Mouse (Mus musculus) neural tube, embryonic 15.5 days (tissue): ENCODE data around the gene Atp1a4. TPM values are rescaled to one million over a fixed set of nuclear protein-coding genes. Genes with fewer than 3 reads are reported as not detected.

ENCODE experiments used
- ATAC-seq: fragments of 200-750 bp; cut with Nextera tagmentation; 2 replicates; pipeline ENCODE4 v1.8.0; 2017; ENCODE audit warnings: mild to moderate bottlenecking, moderate TSS enrichment, moderate library complexity; ENCODE audit not compliant: low FRiP score
- H3K27ac ChIP-seq: fragments of 300-500 bp; sonication (generic); replicated peaks from 2 replicates; pipeline ENCODE4 v1.5.1; 2015; ENCODE audit warnings: mild to moderate bottlenecking, inconsistent platforms
- H3K27me3 ChIP-seq: fragments of 300-500 bp; sonication (generic); replicated peaks from 2 replicates; pipeline ENCODE4 v1.6.1; 2015; ENCODE audit warnings: inconsistent platforms
- H3K36me3 ChIP-seq: fragments of 300-500 bp; sonication (generic); 2 replicates; pipeline ENCODE4 v1.6.1; 2015; ENCODE audit warnings: inconsistent platforms
- H3K4me1 ChIP-seq: fragments of 300-500 bp; sonication (generic); 2 replicates; pipeline ENCODE4 v1.6.1; 2015; ENCODE audit warnings: inconsistent platforms
- H3K4me2 ChIP-seq: fragments of 300-500 bp; sonication (generic); 2 replicates; pipeline ENCODE4 v1.6.1; 2015; ENCODE audit warnings: inconsistent platforms, mild to moderate bottlenecking, moderate library complexity
- H3K4me3 ChIP-seq: fragments of 300-500 bp; sonication (generic); replicated peaks from 2 replicates; pipeline ENCODE4 v1.5.1; 2015; ENCODE audit warnings: mild to moderate bottlenecking, inconsistent platforms
- H3K9ac ChIP-seq: fragments of 300-500 bp; sonication (generic); replicated peaks from 2 replicates; pipeline ENCODE4 v1.6.1; 2015; ENCODE audit warnings: mild to moderate bottlenecking, inconsistent platforms
- H3K9me3 ChIP-seq: fragments of 300-500 bp; sonication (generic); replicated peaks from 2 replicates; pipeline ENCODE4 v1.6.1; 2016; ENCODE audit warnings: inconsistent platforms
- WGBS: fragments of 180-500 bp; shearing (Covaris S2); methylation state at CpG from one replicate; pipeline ENCODE4 v1.1.7; 2015; ENCODE audit warnings: mixed read lengths; 5-methylcytosine and 5-hydroxymethylcytosine counted together
- polyA plus RNA-seq: library from polyadenylated mRNA; unstranded; fragments of >200 nt; fragmentation: Nextera tagmentation; extraction: Ambion mirVana; gene quantifications from 2 replicates; pipeline ENCODE4 v1.2.1, GENCODE M21; 2015

The Atp1a4 gene
- polyA plus RNA-seq, 1 experiment from 2014 or later = not detected

GRCm38 (mm10) chr1:172279768-172280509 lies 21.7 kb upstream of the Atp1a4 start:
- Histone ChIP-seq H3K27me3 (no peaks in the 10 kb centered on the region), H3K4me1 (peaks cover 8% of the 10 kb centered on the region; the same call in 1 of the 2 replicates), H3K27ac (no peak overlapping the region), H3K9ac (no peak overlapping the region), H3K4me2 (no peak overlapping the region), H3K4me3 (no peak overlapping the region), H3K9me3 (no peaks in the 10 kb centered on the region), H3K36me3 (no peaks in the 10 kb centered on the region)
- ATAC-seq = 0 out of 2 replicates have a peak, but pooled peaks have one; percentile 18
- WGBS = 81% methylated on average over 16 of the region's 16 CpGs

- peaks cover 8% of the 10 kb centered on the region; the same call in 1 of the 2 replicates for H3K4me1 ChIP-seq
- no peak overlapping the region for H3K4me3 ChIP-seq
- no peak overlapping the region for H3K9ac ChIP-seq
- WGBS = 93% methylated on average over 13 of the region's 13 CpGs
- no peak overlapping the region for H3K4me2 ChIP-seq
- H3K9me3 ChIP-seq = no peaks in the 10 kb centered on the region
- H3K27ac ChIP-seq = no peak overlapping the region
- no peaks in the 10 kb centered on the region for H3K27me3 ChIP-seq
- no peaks in the 10 kb centered on the region for H3K36me3 ChIP-seq
- ATAC-seq = no peak
Measured at GRCm38 (mm10) chr1:172278328-172278727, 20.1 kb upstream of the Atp1a4 start.

GRCm38 (mm10) chr1:172277172-172277571 lies 19.0 kb upstream of the Atp1a4 start:
- 84% methylated on average over 3 of the region's 3 CpGs for WGBS
- Histone ChIP-seq H3K36me3 (no peaks in the 10 kb centered on the region), H3K9me3 (no peaks in the 10 kb centered on the region)

GRCm38 (mm10) chr1:172274547-172274946 lies 16.3 kb upstream of the Atp1a4 start:
- 74% methylated on average over 5 of the region's 5 CpGs for WGBS
- Histone ChIP-seq H3K4me1 (peaks cover 5% of the 10 kb centered on the region; the same call in 1 of the 2 replicates), H3K9ac (no peak overlapping the region), H3K9me3 (no peaks in the 10 kb centered on the region), H3K36me3 (no peaks in the 10 kb centered on the region), H3K4me3 (no peak overlapping the region), H3K27me3 (no peaks in the 10 kb centered on the region), H3K27ac (no peak overlapping the region), H3K4me2 (no peak overlapping the region)
- ATAC-seq = no peak

More at GRCm38 (mm10) chr1:172277172-172277571, 19.0 kb upstream of the Atp1a4 start:
- peaks cover 8% of the 10 kb centered on the region; the same call in 1 of the 2 replicates for H3K4me1 ChIP-seq
- no peaks in the 10 kb centered on the region for H3K27me3 ChIP-seq
- no peak overlapping the region for H3K4me2 ChIP-seq
- no peak overlapping the region for H3K27ac ChIP-seq
- no peak overlapping the region for H3K4me3 ChIP-seq
- H3K9ac ChIP-seq = no peak overlapping the region
- no peak for ATAC-seq

- no peaks in the 10 kb centered on the region for H3K27me3 ChIP-seq
- no peaks in the 10 kb centered on the region for H3K36me3 ChIP-seq
- H3K9me3 ChIP-seq = no peaks in the 10 kb centered on the region
- H3K4me1 ChIP-seq = peaks cover 5% of the 10 kb centered on the region; the same call in 1 of the 2 replicates
- H3K4me2 ChIP-seq = no peak overlapping the region
- no peak overlapping the region for H3K4me3 ChIP-seq
- H3K27ac ChIP-seq = no peak overlapping the region
- no peak overlapping the region for H3K9ac ChIP-seq
- 78% methylated on average over 5 of the region's 5 CpGs for WGBS
- ATAC-seq = no peak
Measured at GRCm38 (mm10) chr1:172274116-172274515, 15.9 kb upstream of the Atp1a4 start.

GRCm38 (mm10) chr1:172273386-172273785 lies 15.2 kb upstream of the Atp1a4 start:
- WGBS = 89% methylated on average over 6 of the region's 6 CpGs
- H3K4me2 ChIP-seq = no peak overlapping the region
- no peaks in the 10 kb centered on the region for H3K36me3 ChIP-seq
- H3K4me1 ChIP-seq = peaks cover 5% of the 10 kb centered on the region; the same call in 1 of the 2 replicates
- ATAC-seq = no peak
- H3K9me3 ChIP-seq = no peaks in the 10 kb centered on the region
- H3K4me3 ChIP-seq = no peak overlapping the region
- H3K27ac ChIP-seq = no peak overlapping the region
- no peak overlapping the region for H3K9ac ChIP-seq
- no peaks in the 10 kb centered on the region for H3K27me3 ChIP-seq

- no peak overlapping the region for H3K9ac ChIP-seq
- H3K4me1 ChIP-seq = peaks cover 5% of the 10 kb centered on the region; the same call in 1 of the 2 replicates
- H3K27ac ChIP-seq = no peak overlapping the region; the same call in 1 of the 2 replicates
- peak; percentile 79 for ATAC-seq
- H3K9me3 ChIP-seq = no peaks in the 10 kb centered on the region
- H3K36me3 ChIP-seq = no peaks in the 10 kb centered on the region
- no peak overlapping the region for H3K4me2 ChIP-seq
- H3K4me3 ChIP-seq = no peak overlapping the region
- WGBS = 38% methylated on average over 10 of the region's 10 CpGs
- no peaks in the 10 kb centered on the region for H3K27me3 ChIP-seq
Measured at GRCm38 (mm10) chr1:172271765-172272164, 13.6 kb upstream of the Atp1a4 start.

- Histone ChIP-seq H3K36me3 (no peaks in the 10 kb centered on the region), H3K4me3 (no peak overlapping the region), H3K4me2 (no peak overlapping the region), H3K9me3 (no peaks in the 10 kb centered on the region), H3K4me1 (peaks cover 5% of the 10 kb centered on the region; the same call in 1 of the 2 replicates), H3K27ac (0 out of 2 replicates have a peak overlapping the region, but pooled peaks have one; percentile 28), H3K9ac (no peak overlapping the region), H3K27me3 (no peaks in the 10 kb centered on the region)
- peak; percentile 26; the same call in 1 of the 2 replicates for ATAC-seq
- WGBS = 74% methylated on average over 3 of the region's 3 CpGs
Measured at GRCm38 (mm10) chr1:172271208-172271607, 13.0 kb upstream of the Atp1a4 start.

- Histone ChIP-seq H3K27me3 (no peaks in the 10 kb centered on the region), H3K9me3 (no peaks in the 10 kb centered on the region), H3K4me2 (no peak within 1 kb of the TSS), H3K36me3 (no peaks in the 10 kb centered on the region), H3K27ac (peak within 1 kb of the TSS; percentile 51; the same call in 1 of the 2 replicates), H3K4me3 (no peak within 1 kb of the TSS), H3K4me1 (0 out of 2 replicates have a peak, but pooled peaks cover 2% of the 10 kb centered on the region), H3K9ac (no peak within 1 kb of the TSS)
- 19% methylated on average over 8 of the region's 8 CpGs for WGBS
- no peak for ATAC-seq
Measured at GRCm38 (mm10) chr1:172261477-172262078, 3.4 kb upstream of the Atp1a4 start, which contains the start of gene Igsf8. Gene Igsf8 (plus strand): TSS chr1:172261641.

- no peaks in the 10 kb centered on the region for H3K36me3 ChIP-seq
- H3K9ac ChIP-seq = no peak overlapping the region
- no peaks in the 10 kb centered on the region for H3K9me3 ChIP-seq
- no peak for ATAC-seq
- H3K27me3 ChIP-seq = peaks cover 3% of the 10 kb centered on the region; the same call in 1 of the 2 replicates
- H3K4me3 ChIP-seq = no peak overlapping the region
- H3K27ac ChIP-seq = no peak overlapping the region
- WGBS = 53% methylated on average over 2 of the region's 2 CpGs
- no peak overlapping the region for H3K4me2 ChIP-seq
- peaks cover 8% of the 10 kb centered on the region; the same call in 1 of the 2 replicates for H3K4me1 ChIP-seq
Measured at GRCm38 (mm10) chr1:172247679-172248078, 10.5 kb downstream of the Atp1a4 start.

GRCm38 (mm10) chr1:172247216-172247615 lies 11.0 kb downstream of the Atp1a4 start:
- H3K9me3 ChIP-seq = no peaks in the 10 kb centered on the region
- H3K4me2 ChIP-seq = no peak overlapping the region
- ATAC-seq = no peak
- peaks cover 3% of the 10 kb centered on the region; the same call in 1 of the 2 replicates for H3K27me3 ChIP-seq
- 68% methylated on average over 4 of the region's 4 CpGs for WGBS
- no peak overlapping the region for H3K27ac ChIP-seq
- H3K4me1 ChIP-seq = peaks cover 8% of the 10 kb centered on the region; the same call in 1 of the 2 replicates
- H3K4me3 ChIP-seq = no peak overlapping the region
- no peaks in the 10 kb centered on the region for H3K36me3 ChIP-seq
- H3K9ac ChIP-seq = no peak overlapping the region
